Mouse (Mus musculus) thymus, adult 2 months (tissue): ENCODE data around the gene Nt5c2.

Source experiments
- CTCF ChIP-seq: fragments of 200-500 bp; IDR thresholded peaks from 2 replicates; pipeline ENCODE4 v1.5.1; 2012; ENCODE audit warnings: mild to moderate bottlenecking, control low read depth, low read length, moderate library complexity, borderline replicate concordance; ENCODE audit not compliant: control insufficient read depth, poor library complexity, insufficient read depth; ENCODE audit errors: extremely low read depth
- POLR2A ChIP-seq: fragments of 200-500 bp; IDR thresholded peaks from 2 replicates; pipeline ENCODE4 v1.6.1; 2012; ENCODE audit warnings: mild to moderate bottlenecking, low read length, control low read depth, moderate library complexity; ENCODE audit not compliant: control insufficient read depth, poor library complexity, insufficient read depth; ENCODE audit errors: extremely low read depth

DNA sequence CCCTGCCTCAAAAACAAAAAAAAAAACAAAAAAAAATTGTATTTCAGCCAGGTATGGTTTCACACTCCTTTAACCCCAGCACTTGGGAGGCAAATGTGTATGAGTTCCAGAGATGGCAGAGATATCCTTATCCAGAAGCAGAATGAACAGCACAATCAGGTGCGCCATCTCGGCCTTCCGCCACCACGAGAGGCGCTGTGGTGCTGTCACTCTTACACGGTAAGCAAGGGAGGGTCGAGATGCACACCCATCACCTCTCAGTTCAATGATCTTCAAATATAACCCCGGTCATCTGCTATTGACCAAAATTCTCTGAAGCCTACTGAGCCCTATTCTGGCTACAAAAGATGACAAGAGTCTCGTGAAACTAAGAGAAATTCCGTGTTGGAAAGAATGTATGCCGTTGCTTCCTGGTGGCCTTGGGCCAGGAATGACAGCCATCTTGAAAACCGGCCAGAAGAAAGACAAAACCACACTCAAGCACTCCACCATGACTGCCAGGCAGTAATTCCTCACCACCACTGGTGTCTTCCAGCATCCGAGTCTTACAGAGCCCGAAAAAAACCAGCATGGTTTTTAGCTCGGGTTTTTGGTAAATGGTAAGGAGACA, 2.3 kb downstream of the Nt5c2 start:
- TF ChIP-seq POLR2A = no peak
- no peak for TF ChIP-seq CTCF
